Mouse (Mus musculus) adrenal gland, adult 2 months (tissue): ENCODE measurements around the gene Tnxb. TPM values are rescaled to one million over a fixed set of nuclear protein-coding genes. Genes with fewer than 3 reads are reported as not detected.

Source experiments
- DNase-seq: peaks from one replicate; pipeline ENCODE4 v3.0.0; 2021
- long read RNA-seq: library from polyadenylated mRNA; stranded (forward); transcript quantifications from one replicate; pipeline ENCODE4 v2.0.0, GENCODE M21; 2021
- polyA plus RNA-seq: library from polyadenylated mRNA; depleted of rRNA; stranded (reverse); fragments of >200 nt; gene quantifications from 2 replicates; pipeline ENCODE4 v1.2.3, GENCODE M21; 2012; rRNA removed
- total RNA-seq, 2 experiments: library from RNA; stranded (reverse); gene quantifications; 2 replicates each; pipeline ENCODE4 v1.2.3; 2021

Gene Tnxb
- 10 to 100 TPM; 20.2 to 30.1 TPM for total RNA-seq
- polyA plus RNA-seq = 23.4 and 23.6 TPM in 2 replicates
- long read RNA-seq, partial matches to known transcripts = 1 of 1 reads
- long read RNA-seq, other reads (novel, unspliced or antisense) = 0 of 1 reads

- DNase-seq = no peak
These were observed at the start of gene Tnxb for GRCm38 (mm10) chr17:34670235-34670634. TSS of gene Tnxb (plus strand) at chr17:34670535.

GRCm38 (mm10) chr17:34621006-34621405, 49.3 kb upstream of the Tnxb start:
- DNase-seq = no peak

GRCm38 (mm10) chr17:34623161-34623560, 47.2 kb upstream of the Tnxb start:
- no peak for DNase-seq

GRCm38 (mm10) chr17:34624981-34625380, 45.4 kb upstream of the Tnxb start:
- DNase-seq = no peak

GRCm38 (mm10) chr17:34626062-34626772, 44.1 kb upstream of the Tnxb start:
- DNase-seq = no peak

GRCm38 (mm10) chr17:34626773-34627092, 43.6 kb upstream of the Tnxb start:
- no peak for DNase-seq

GRCm38 (mm10) chr17:34627093-34627942, 43.0 kb upstream of the Tnxb start:
- peak; percentile 92 for DNase-seq

- DNase-seq = peak; percentile 86
These were observed 42.2 kb upstream of the Tnxb start, which contains the start of gene Ppt2 for GRCm38 (mm10) chr17:34627943-34628643. TSS of gene Ppt2 (minus strand) at chr17:34628510.

- no peak for DNase-seq
These were observed 41.7 kb upstream of the Tnxb start for GRCm38 (mm10) chr17:34628644-34628967.

- DNase-seq = no peak
These were observed 41.0 kb upstream of the Tnxb start, which contains the start of gene Prrt1 for GRCm38 (mm10) chr17:34629221-34629751. TSS of gene Prrt1 (plus strand) at chr17:34629533.

- DNase-seq = no peak
These were observed 40.3 kb upstream of the Tnxb start for GRCm38 (mm10) chr17:34629796-34630603.

GRCm38 (mm10) chr17:34630761-34631301, 39.5 kb upstream of the Tnxb start:
- no peak for DNase-seq

- no peak for DNase-seq
These were observed 38.7 kb upstream of the Tnxb start for GRCm38 (mm10) chr17:34631647-34632046.

- DNase-seq = peak; percentile 89
These were observed 38.1 kb upstream of the Tnxb start for GRCm38 (mm10) chr17:34632261-34632691.

- no peak for DNase-seq
These were observed 34.7 kb upstream of the Tnxb start for GRCm38 (mm10) chr17:34635671-34636070.

- DNase-seq = no peak
These were observed 32.9 kb upstream of the Tnxb start for GRCm38 (mm10) chr17:34637459-34637858.

- DNase-seq = no peak
These were observed 30.7 kb upstream of the Tnxb start for GRCm38 (mm10) chr17:34639461-34640255.

- peak; percentile 43 for DNase-seq
These were observed 29.3 kb upstream of the Tnxb start for GRCm38 (mm10) chr17:34640778-34641601.

- no peak for DNase-seq
These were observed 28.4 kb upstream of the Tnxb start for GRCm38 (mm10) chr17:34641945-34642344.
